Mouse (Mus musculus): ENCODE measurements around the gene Trp53bp2. TPM values are rescaled to one million over a fixed set of nuclear protein-coding genes. Genes with fewer than 3 reads are reported as not detected.
A peak's percentile ranks its signal among the peaks of the same experiment; 100 is the strongest.

Trp53bp2 gene
- polyA plus RNA-seq (2021), result 35.4 TPM

- TF ChIP-seq CTCF (IDR thresholded peaks at IDR 0.05), result peak; percentile 67
Measured at GRCm38 (mm10) chr1:182408684-182409327, at the start of gene Trp53bp2. Gene Trp53bp2, plus strand, starts transcription at chr1:182409172.

GRCm38 (mm10) chr1:182362703-182363102 is 46.3 kb upstream of the Trp53bp2 start:
- TF ChIP-seq CTCF (IDR thresholded peaks at IDR 0.05), result no peak
- no peak for ATAC-seq
- H3K27me3 ChIP-seq, result no peaks in the 10 kb centered on the region
- ChIA-PET CTCF (no interaction called here), POLR2A (no interaction called here)
- in situ Hi-C loops (cut with MboI; ENCODE audit: low pct_unique_long_range_greater_than_20kb), result no loop called here
- DNase-seq (ENCODE audit: low read depth, low spot score), result no peak

More at GRCm38 (mm10) chr1:182408684-182409327, at the start of gene Trp53bp2:
- H3K27me3 ChIP-seq, result no peaks in the 10 kb centered on the region
- DNase-seq (ENCODE audit: low read depth, low spot score) (peak; percentile 75), ATAC-seq (peak; percentile 93)
- ChIA-PET CTCF (interaction anchor here (1.0 kb wide), 1 partner anchor 26 kb away, joined by 3 read pairs; no protein-coding TSS in a partner anchor), POLR2A (interaction anchor here (0.7 to 1.2 kb wide), 4 partner anchors 9 to 71 kb away, joined by 3 to 4 read pairs (median 3); no protein-coding TSS in a partner anchor)
- in situ Hi-C loops (cut with MboI; ENCODE audit: low pct_unique_long_range_greater_than_20kb), result no loop called here

GRCm38 (mm10) chr1:182363683-182364404 is 45.1 kb upstream of the Trp53bp2 start:
- TF ChIP-seq CTCF (IDR thresholded peaks at IDR 0.05), result no peak
- POLR2A ChIA-PET, result no interaction called here
- in situ Hi-C loops (cut with MboI; ENCODE audit: low pct_unique_long_range_greater_than_20kb), result no loop called here
- CTCF ChIA-PET, result no interaction called here
- DNase-seq (ENCODE audit: low read depth, low spot score) (no peak), ATAC-seq (no peak)
- no peaks in the 10 kb centered on the region for H3K27me3 ChIP-seq

- DNase-seq (ENCODE audit: low read depth, low spot score) (no peak), ATAC-seq (no peak)
- no peaks in the 10 kb centered on the region for H3K27me3 ChIP-seq
- CTCF ChIA-PET, result no interaction called here
- in situ Hi-C loops (cut with MboI; ENCODE audit: low pct_unique_long_range_greater_than_20kb), result loop anchor here (5.0 kb wide), 1 partner anchor 154 kb away; no protein-coding TSS in a partner anchor
- POLR2A ChIA-PET, result no interaction called here
- no peak for TF ChIP-seq CTCF (IDR thresholded peaks at IDR 0.05)
Measured at GRCm38 (mm10) chr1:182368309-182368708, 40.7 kb upstream of the Trp53bp2 start.

GRCm38 (mm10) chr1:182368782-182369181 is 40.2 kb upstream of the Trp53bp2 start:
- DNase-seq (ENCODE audit: low read depth, low spot score) (peak; percentile 64), ATAC-seq (peak; percentile 74)
- POLR2A ChIA-PET, result no interaction called here
- TF ChIP-seq CTCF (IDR thresholded peaks at IDR 0.05), result no peak
- CTCF ChIA-PET, result interaction anchor here (1.4 to 1.6 kb wide), 4 partner anchors 12 to 219 kb away, joined by 3 to 4 read pairs (median 3); no protein-coding TSS in a partner anchor
- H3K27me3 ChIP-seq, result no peaks in the 10 kb centered on the region
- in situ Hi-C loops (cut with MboI; ENCODE audit: low pct_unique_long_range_greater_than_20kb), result loop anchor here (5.0 kb wide), 1 partner anchor 154 kb away; no protein-coding TSS in a partner anchor

- TF ChIP-seq CTCF (IDR thresholded peaks at IDR 0.05), result no peak
- DNase-seq (ENCODE audit: low read depth, low spot score) (no peak), ATAC-seq (no peak)
- in situ Hi-C loops (cut with MboI; ENCODE audit: low pct_unique_long_range_greater_than_20kb), result loop anchor here (5.0 kb wide), 1 partner anchor 153 kb away; no protein-coding TSS in a partner anchor
- H3K27me3 ChIP-seq, result no peaks in the 10 kb centered on the region
- POLR2A ChIA-PET, result no interaction called here
- CTCF ChIA-PET, result interaction anchor here (1.0 to 1.6 kb wide), 6 partner anchors 13 to 593 kb away, joined by 3 to 4 read pairs (median 3); partner anchors contain the start of gene Fbxo28
Measured at GRCm38 (mm10) chr1:182369435-182369834, 39.5 kb upstream of the Trp53bp2 start.

GRCm38 (mm10) chr1:182371891-182372290 is 37.1 kb upstream of the Trp53bp2 start:
- TF ChIP-seq CTCF (IDR thresholded peaks at IDR 0.05), result no peak
- ATAC-seq (no peak), DNase-seq (ENCODE audit: low read depth, low spot score) (no peak)
- CTCF ChIA-PET, result interaction anchor here (0.8 kb wide), 1 partner anchor 10 kb away, joined by 3 read pairs; no protein-coding TSS in a partner anchor
- in situ Hi-C loops (cut with MboI; ENCODE audit: low pct_unique_long_range_greater_than_20kb), result no loop called here
- H3K27me3 ChIP-seq, result no peaks in the 10 kb centered on the region
- POLR2A ChIA-PET, result no interaction called here

- DNase-seq (ENCODE audit: low read depth, low spot score), result no peak
- CTCF ChIA-PET, result interaction anchor here (0.9 to 1.9 kb wide), 10 partner anchors 8 to 108 kb away, joined by 3 to 7 read pairs (median 4); no protein-coding TSS in a partner anchor
- POLR2A ChIA-PET, result no interaction called here
- in situ Hi-C loops (cut with MboI; ENCODE audit: low pct_unique_long_range_greater_than_20kb), result no loop called here
- no peaks in the 10 kb centered on the region for H3K27me3 ChIP-seq
- TF ChIP-seq CTCF (IDR thresholded peaks at IDR 0.05), result peak; percentile 75
- no peak for ATAC-seq
Measured at GRCm38 (mm10) chr1:182376221-182376620, 32.8 kb upstream of the Trp53bp2 start.

- no peak for ATAC-seq
- TF ChIP-seq CTCF (IDR thresholded peaks at IDR 0.05), result no peak
- no peaks in the 10 kb centered on the region for H3K27me3 ChIP-seq
- in situ Hi-C loops (cut with MboI; ENCODE audit: low pct_unique_long_range_greater_than_20kb), result no loop called here
- ChIA-PET CTCF (interaction anchor here (0.6 to 1.9 kb wide), 10 partner anchors 17 to 107 kb away, joined by 3 to 7 read pairs (median 4); no protein-coding TSS in a partner anchor), POLR2A (no interaction called here)
- no peak for DNase-seq (ENCODE audit: low read depth, low spot score)
Measured at GRCm38 (mm10) chr1:182376826-182377225, 32.1 kb upstream of the Trp53bp2 start.

- ATAC-seq, result no peak
- ChIA-PET POLR2A (no interaction called here), CTCF (interaction anchor here (1.0 to 1.8 kb wide), 2 partner anchors 24 to 51 kb away, joined by 3 to 7 read pairs; no protein-coding TSS in a partner anchor)
- TF ChIP-seq CTCF (IDR thresholded peaks at IDR 0.05), result no peak
- H3K27me3 ChIP-seq, result no peaks in the 10 kb centered on the region
- DNase-seq (ENCODE audit: low read depth, low spot score), result no peak
- in situ Hi-C loops (cut with MboI; ENCODE audit: low pct_unique_long_range_greater_than_20kb), result no loop called here
Measured at GRCm38 (mm10) chr1:182377519-182377918, 31.5 kb upstream of the Trp53bp2 start.

Data from Patski (cell line).